Mouse (Mus musculus) spleen, adult 2 months (tissue): ENCODE measurements around the gene Fbxo46. TPM values are rescaled to one million over a fixed set of nuclear protein-coding genes. Genes with fewer than 3 reads are reported as not detected.
A peak's percentile ranks its signal among the peaks of the same experiment; 100 is the strongest.

ENCODE experiments used
- DNase-seq, 2 experiments: peaks; one replicate each; pipeline versions ENCODE4 v3.0.0 to v3.0.0-alpha.2; 2012 to 2021; ENCODE audit warnings: low spot score in 2 of 2, low read depth in 1 of 2
- H3K27ac ChIP-seq: fragments of 200-500 bp; 2 replicates; pipeline ENCODE4 v1.5.1; 2012; ENCODE audit warnings: low read length, inconsistent platforms; ENCODE audit not compliant: insufficient read depth
- H3K27me3 ChIP-seq: fragments of 200-500 bp; 2 replicates; pipeline ENCODE4 v1.6.1; 2012; ENCODE audit warnings: mild to moderate bottlenecking, moderate library complexity, low read length, inconsistent platforms; ENCODE audit not compliant: control insufficient read depth, insufficient read depth
- H3K36me3 ChIP-seq: fragments of 200-500 bp; 2 replicates; pipeline ENCODE4 v1.6.1; 2012; ENCODE audit warnings: mild to moderate bottlenecking, low read length, inconsistent platforms; ENCODE audit not compliant: control insufficient read depth, insufficient read depth
- H3K4me1 ChIP-seq: fragments of 200-500 bp; 2 replicates; pipeline ENCODE4 v1.6.1; 2011; ENCODE audit warnings: inconsistent platforms; ENCODE audit not compliant: control insufficient read depth, insufficient read depth, insufficient read length
- H3K4me3 ChIP-seq: fragments of 200-500 bp; 2 replicates; pipeline ENCODE4 v1.5.1; 2011; ENCODE audit warnings: mild to moderate bottlenecking, inconsistent platforms; ENCODE audit not compliant: insufficient read depth, insufficient read length; ENCODE audit errors: extremely low read depth
- CTCF ChIP-seq: fragments of 200-500 bp; IDR thresholded peaks from 2 replicates; pipeline ENCODE4 v1.5.1; 2011; ENCODE audit warnings: mild to moderate bottlenecking, inconsistent platforms; ENCODE audit not compliant: insufficient read depth, insufficient read length, insufficient replicate concordance; ENCODE audit errors: extremely low read depth
- POLR2A ChIP-seq: fragments of 200-500 bp; IDR thresholded peaks from 2 replicates; pipeline ENCODE4 v1.6.1; 2011; ENCODE audit warnings: low read depth, low read length, inconsistent platforms
- WGBS: fragments of 180-500 bp; shearing (Covaris S2); methylation state at CpG from one replicate; pipeline ENCODE4 v1.1.7; 2018; 5-methylcytosine and 5-hydroxymethylcytosine counted together
- polyA plus RNA-seq: library from polyadenylated mRNA; depleted of rRNA; stranded (reverse); fragments of >200 nt; gene quantifications from 2 replicates; pipeline ENCODE4 v1.2.3, GENCODE M21; 2012

Gene Fbxo46
- polyA plus RNA-seq, 1 experiment: 15.4 TPM

DNA sequence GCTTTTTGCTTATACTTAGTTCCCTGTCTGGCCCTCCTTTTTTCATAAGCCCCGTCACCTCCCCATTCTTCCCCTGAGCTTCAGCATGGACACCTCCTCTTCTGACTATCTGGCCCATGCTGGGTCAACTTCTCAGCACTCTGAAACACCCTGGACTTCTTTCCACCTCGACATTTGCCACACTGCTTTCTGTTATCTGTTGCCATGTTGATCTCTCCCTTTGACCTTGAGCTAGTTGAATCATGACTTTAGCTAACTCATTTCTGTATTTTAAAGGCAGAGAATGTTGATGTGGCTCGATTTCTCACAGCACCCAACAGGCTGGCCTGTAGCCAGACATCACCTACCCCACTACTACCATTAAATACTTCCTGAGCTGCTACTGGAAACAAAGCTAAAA lies 12.2 kb upstream of the Fbxo46 start:
- Histone ChIP-seq H3K36me3 (no peaks in the 10 kb centered on the region), H3K27ac (no peak overlapping the region), H3K4me1 (no peaks in the 10 kb centered on the region), H3K4me3 (no peak overlapping the region), H3K27me3 (0 out of 2 replicates have a peak, but pooled peaks cover 1% of the 10 kb centered on the region)
- WGBS: 65% methylated on average over 3 of the region's 3 CpGs
- DNase-seq: no peak
- TF ChIP-seq CTCF (no peak), POLR2A (no peak)

DNA sequence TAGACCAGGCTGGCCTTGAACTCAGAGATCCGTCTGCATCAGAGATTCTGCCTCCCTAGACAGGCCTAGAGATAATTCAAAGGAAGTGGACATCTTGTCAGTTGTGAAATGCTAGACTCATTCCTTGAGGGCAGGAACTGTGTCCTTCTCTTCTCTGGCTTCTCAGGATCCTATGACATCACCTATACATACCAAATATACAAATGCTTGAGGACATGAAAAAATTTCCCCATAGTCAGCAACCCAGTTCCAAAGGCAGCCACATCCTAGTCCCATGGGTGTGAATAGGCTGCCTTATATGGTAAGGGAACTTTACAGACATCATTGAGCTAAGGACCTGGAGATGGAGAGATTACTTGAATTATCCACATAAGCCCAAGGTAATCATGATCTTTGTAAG lies 10.1 kb upstream of the Fbxo46 start:
- H3K4me1 ChIP-seq: no peaks in the 10 kb centered on the region
- WGBS: 89% methylated on average over 1 of the region's 1 CpGs
- TF ChIP-seq POLR2A (no peak), CTCF (no peak)

DNA sequence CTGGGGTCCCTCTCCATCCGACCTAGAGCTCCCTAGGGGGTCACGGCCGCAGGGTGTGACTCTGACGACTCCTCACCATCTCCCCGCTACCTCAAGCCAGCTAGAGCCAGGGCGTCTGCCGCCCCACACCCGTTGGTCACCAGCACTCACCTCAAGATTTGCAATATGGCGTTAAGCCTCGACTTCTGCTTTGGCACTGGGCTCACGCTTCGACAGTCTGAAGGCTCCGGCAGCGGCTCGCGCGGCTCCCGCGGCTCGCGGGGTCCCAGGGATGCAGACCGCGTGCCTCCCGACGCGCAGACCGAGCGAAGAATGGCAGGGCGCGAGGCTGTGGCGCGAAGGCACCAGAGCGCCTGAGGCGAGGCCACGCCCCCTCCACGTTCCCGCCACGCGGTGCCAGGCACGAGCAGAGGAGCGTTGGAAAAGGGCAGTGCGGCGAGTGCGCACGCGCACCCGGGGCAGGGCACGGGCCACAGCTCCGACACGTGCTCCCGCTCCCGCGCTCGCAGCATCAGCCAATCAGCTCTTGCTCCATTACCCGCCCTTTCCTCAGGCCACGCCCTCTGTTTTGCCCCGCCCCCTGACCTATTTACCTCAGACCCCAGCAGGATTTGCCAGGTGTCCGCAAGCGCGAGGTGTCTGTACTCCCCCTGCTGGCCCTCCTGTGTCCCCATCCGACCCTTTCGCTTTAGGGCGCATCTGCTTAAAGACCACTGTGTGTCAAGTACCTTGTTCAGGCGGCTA lies 1.5 kb upstream of the Fbxo46 start, which contains the start of gene Gm4969:
TSS of gene Gm4969 (minus strand) at position 341 of the 744 bp plus-strand sequence.
- TF ChIP-seq CTCF (no peak), POLR2A (no peak)
- H3K36me3 ChIP-seq: no peaks in the 10 kb centered on the region
- 46% methylated on average over 64 of the region's 64 CpGs for WGBS
- 0 out of 2 replicates have a peak, but pooled peaks cover 4% of the 10 kb centered on the region for H3K27me3 ChIP-seq
- no peak within 1 kb of the TSS for H3K27ac ChIP-seq
- H3K4me3 ChIP-seq: no peak within 1 kb of the TSS
- peaks cover 5% of the 10 kb centered on the region for H3K4me1 ChIP-seq
- DNase-seq: peak in 1 of 2 experiments; percentile 33

More for the DNA sequence above, 10.1 kb upstream of the Fbxo46 start:
- Histone ChIP-seq H3K27me3 (peaks cover 2% of the 10 kb centered on the region; the same call in 1 of the 2 replicates), H3K36me3 (no peaks in the 10 kb centered on the region), H3K27ac (no peak overlapping the region), H3K4me3 (no peak overlapping the region)
- no peak for DNase-seq

DNA sequence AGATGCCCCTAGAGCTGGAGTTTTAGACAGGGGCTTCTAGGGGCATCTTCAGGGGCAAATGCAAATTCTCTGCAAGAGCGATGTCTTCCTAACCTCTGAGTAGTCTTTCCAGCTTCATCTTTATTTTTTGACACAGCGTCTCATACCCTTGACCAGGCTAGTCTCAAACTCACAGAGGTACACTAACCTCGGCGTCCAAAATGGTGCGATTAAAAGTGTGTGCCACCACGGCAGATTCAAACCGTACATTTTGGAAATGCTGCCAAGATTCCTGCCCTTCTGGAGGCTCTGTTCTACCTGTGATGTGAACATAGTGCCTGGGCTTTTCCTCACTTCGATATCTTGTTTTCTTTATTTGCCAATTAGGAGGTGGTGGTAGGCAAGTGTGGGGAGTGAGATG lies 576 bp upstream of the Fbxo46 start:
- Histone ChIP-seq H3K27ac (no peak overlapping the region), H3K4me3 (no peak overlapping the region), H3K27me3 (0 out of 2 replicates have a peak, but pooled peaks cover 4% of the 10 kb centered on the region), H3K4me1 (peaks cover 5% of the 10 kb centered on the region), H3K36me3 (no peaks in the 10 kb centered on the region)
- TF ChIP-seq POLR2A: no peak
- no peak for TF ChIP-seq CTCF
- WGBS: 94% methylated on average over 8 of the region's 8 CpGs
- no peak for DNase-seq

- no peak overlapping the region for H3K4me3 ChIP-seq
- DNase-seq: no peak
- no peak for TF ChIP-seq POLR2A
- no peak for TF ChIP-seq CTCF
- 0 out of 2 replicates have a peak, but pooled peaks cover 2% of the 10 kb centered on the region for H3K36me3 ChIP-seq
- 85% methylated on average over 4 of the region's 4 CpGs for WGBS
- 0 out of 2 replicates have a peak, but pooled peaks cover 4% of the 10 kb centered on the region for H3K27me3 ChIP-seq
- no peak overlapping the region for H3K27ac ChIP-seq
- H3K4me1 ChIP-seq: peaks cover 5% of the 10 kb centered on the region
Observed at GRCm38 (mm10) chr7:19121686-19122085, 2.0 kb downstream of the Fbxo46 start.

DNA sequence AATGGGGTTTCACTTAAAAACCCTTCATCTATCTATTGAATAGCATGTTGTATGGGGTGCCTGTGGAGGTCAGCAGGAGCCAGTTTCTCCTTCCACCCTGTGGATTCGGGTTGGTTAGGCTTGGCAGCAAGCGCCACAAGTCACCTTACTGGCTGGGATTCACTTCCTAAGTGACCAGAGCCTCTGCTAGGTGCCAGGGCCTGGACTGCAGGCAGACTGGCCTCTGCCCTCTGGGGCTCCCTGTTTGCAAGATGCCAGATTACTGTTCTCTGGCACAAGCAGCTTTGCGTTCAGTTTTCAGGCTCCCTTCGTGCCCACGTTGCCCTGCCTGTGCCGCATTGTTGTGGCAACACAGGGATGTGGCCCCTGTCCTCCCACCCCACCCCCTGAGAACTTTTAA lies 5.1 kb downstream of the Fbxo46 start:
- 93% methylated on average over 6 of the region's 6 CpGs for WGBS
- Histone ChIP-seq H3K27me3 (no peaks in the 10 kb centered on the region), H3K4me1 (no peaks in the 10 kb centered on the region; the same call in 1 of the 2 replicates), H3K27ac (no peak overlapping the region), H3K36me3 (peaks cover 4% of the 10 kb centered on the region; the same call in 1 of the 2 replicates), H3K4me3 (no peak overlapping the region)
- DNase-seq: no peak
- TF ChIP-seq CTCF (no peak), POLR2A (no peak)

GRCm38 (mm10) chr7:19127744-19128143 lies 8.1 kb downstream of the Fbxo46 start:
- Histone ChIP-seq H3K27ac (no peak overlapping the region), H3K4me3 (no peak overlapping the region), H3K36me3 (peaks cover 4% of the 10 kb centered on the region; the same call in 1 of the 2 replicates), H3K27me3 (no peaks in the 10 kb centered on the region), H3K4me1 (peaks cover 5% of the 10 kb centered on the region)
- DNase-seq: no peak
- TF ChIP-seq POLR2A: no peak
- TF ChIP-seq CTCF: no peak
- WGBS: 89% methylated on average over 5 of the region's 5 CpGs
